ENCODE assay signal across 17 mouse cellular contexts in the genomic region with DNA sequence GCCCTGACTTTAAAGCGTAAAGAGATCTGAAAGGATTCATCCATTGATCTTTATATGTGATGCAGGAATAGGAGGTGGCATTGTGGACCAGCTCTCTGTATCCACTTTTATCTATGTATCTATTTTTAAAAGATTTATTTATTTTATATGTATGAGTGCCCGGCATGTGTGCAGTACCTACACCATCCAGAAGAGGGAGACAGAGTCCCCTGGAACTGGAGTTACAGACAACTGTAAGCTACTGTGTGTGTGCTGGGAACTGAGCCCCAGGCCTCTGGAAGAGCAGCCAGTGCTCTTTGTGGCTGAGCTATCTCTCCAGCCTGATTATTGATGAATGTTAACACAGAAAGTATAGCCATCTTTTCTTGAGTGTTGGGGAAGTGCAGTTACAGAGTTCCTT.
A peak's percentile ranks its signal among the peaks of the same experiment; 100 is the strongest.
DNase-seq lines count a peak whose midpoint lies in the region; ATAC-seq and TF ChIP-seq lines count a peak whose summit lies in the region.
"Had no signal": no experiment of that assay in that cellular context is flagged by ENCODE, and none has a peak within 500 bp of the region (broad histone marks: within the 10 kb centered on the region; RNA-seq: fewer than 3 reads in every experiment).

No protein-coding gene starts in this region.

- peak; percentile 33; the same call in 1 of the 2 replicates for TF ChIP-seq CTCF in kidney, postnatal 0 days (IDR thresholded peaks at IDR 0.05; ENCODE audit: low read depth)
- TF ChIP-seq CTCF in brain, embryonic 14.5 days (IDR thresholded peaks at IDR 0.05; ENCODE audit: borderline replicate concordance, extremely low read depth, insufficient read depth, insufficient read length) = peak; percentile 32; the same call in 1 of the 2 replicates

- DNase-seq in kidney, postnatal 0 days (ENCODE audit: low spot score) = no peak
- no peak for DNase-seq in kidney, adult 9 months
- DNase-seq in thymus, postnatal 4 days = peak; percentile 21
- no peak for DNase-seq in thymus, postnatal 10 days (ENCODE audit: low spot score in 2 of 2)
- no peak for DNase-seq in brain, embryonic 14.5 days (ENCODE audit: low read depth)
- DNase-seq in urinary bladder, postnatal 10 days (ENCODE audit: low spot score) = no peak
- DNase-seq in spleen, adult 12 weeks (ENCODE audit: low spot score) = no peak
- DNase-seq: cerebellum, adult 11-12 months; gastrocnemius, postnatal 25 days; kidney, adult 11 months had no signal

- H3K36me3 ChIP-seq in kidney, postnatal 0 days (ENCODE audit: insufficient read depth, low read length) = no peaks in the 10 kb centered on the region
- H3K36me3 ChIP-seq: hindbrain, embryonic 10.5 days; midbrain, embryonic 15.5 days; neural tube, embryonic 13.5 days; stomach, embryonic 15.5 days had no signal

- no peak overlapping the region for H3K4me2 ChIP-seq in kidney, postnatal 0 days (ENCODE audit: low read length)
- H3K4me2 ChIP-seq: midbrain, embryonic 15.5 days; neural tube, embryonic 13.5 days; stomach, embryonic 15.5 days had no signal

- no peaks in the 10 kb centered on the region for H3K9me3 ChIP-seq in kidney, postnatal 0 days (replicated peaks; ENCODE audit: low read length)
- H3K9me3 ChIP-seq: midbrain, embryonic 15.5 days; neural tube, embryonic 13.5 days; stomach, embryonic 15.5 days had no signal

- WGBS in kidney, postnatal 0 days = 97% methylated on average over 2 of the region's 2 CpGs

- H3K4me3 ChIP-seq in kidney, postnatal 0 days (replicated peaks; ENCODE audit: low read depth, low read length) = no peak overlapping the region
- H3K4me3 ChIP-seq: hindbrain, embryonic 10.5 days; midbrain, embryonic 15.5 days; neural tube, embryonic 13.5 days; stomach, embryonic 15.5 days had no signal

- H3K9ac ChIP-seq in kidney, postnatal 0 days (ENCODE audit: low read depth, low read length) = no peak overlapping the region
- H3K9ac ChIP-seq: midbrain, embryonic 15.5 days; neural tube, embryonic 13.5 days; stomach, embryonic 15.5 days had no signal

- no peaks in the 10 kb centered on the region for H3K4me1 ChIP-seq in kidney, postnatal 0 days (replicated peaks; ENCODE audit: insufficient read depth, low read length)
- H3K4me1 ChIP-seq: hindbrain, embryonic 10.5 days; midbrain, embryonic 15.5 days; neural tube, embryonic 13.5 days; stomach, embryonic 15.5 days had no signal

- TF ChIP-seq POLR2A in brain, embryonic 14.5 days (IDR thresholded peaks at IDR 0.05; ENCODE audit: borderline replicate concordance, extremely low read depth, insufficient read depth, insufficient read length, poor library complexity, severe bottlenecking) = no peak

- no peak for ATAC-seq in kidney, postnatal 0 days (replicated peaks; ENCODE audit: low FRiP score, low read depth)
- ATAC-seq: activated CD4-positive, CD25-positive, alpha-beta regulatory T cell, adult 4 months; forebrain, embryonic 16.5 days; midbrain, embryonic 15.5 days had no signal

- no peaks in the 10 kb centered on the region for H3K27me3 ChIP-seq in kidney, postnatal 0 days (ENCODE audit: insufficient read depth, low read length)
- H3K27me3 ChIP-seq: midbrain, embryonic 15.5 days; neural tube, embryonic 13.5 days; stomach, embryonic 15.5 days had no signal

- no peak overlapping the region for H3K27ac ChIP-seq in kidney, postnatal 0 days
- H3K27ac ChIP-seq: hindbrain, embryonic 10.5 days; macrophage; midbrain, embryonic 15.5 days; neural tube, embryonic 13.5 days; stomach, embryonic 15.5 days had no signal
